Mouse (Mus musculus) Muller cell, postnatal 12 days (primary cell): Measurements from ENCODE around the gene Gm35549.
"Not testable (repeated sequence)": the region's sequence is repeated elsewhere in the genome, so short reads cannot be mapped to it uniquely, and the experiment has no call there.

Experiments
- DNase-seq: peaks from one replicate; pipeline ENCODE4 v3.0.0-alpha.2; 2015; ENCODE audit errors: inconsistent ontology term

Gene Gm35549

GRCm38 (mm10) chr9:122843760-122844159, at the start of gene Gm35549:
Gm35549 (minus strand) TSS chr9:122844035.
- no peak for DNase-seq

- peak; percentile 64 for DNase-seq
Measured at GRCm38 (mm10) chr9:122886372-122887179, 42.7 kb upstream of the Gm35549 start.

- no peak for DNase-seq
Measured at GRCm38 (mm10) chr9:122885385-122885784, 41.5 kb upstream of the Gm35549 start, which contains the start of gene Zkscan7. Zkscan7 (plus strand) TSS chr9:122885685.

GRCm38 (mm10) chr9:122875145-122875544, 31.3 kb upstream of the Gm35549 start:
- DNase-seq, result peak; percentile 19

- DNase-seq, result peak; percentile 22
Measured at GRCm38 (mm10) chr9:122874653-122875052, 30.8 kb upstream of the Gm35549 start.

- no peak for DNase-seq
Measured at GRCm38 (mm10) chr9:122872595-122872994, 28.8 kb upstream of the Gm35549 start.

GRCm38 (mm10) chr9:122866192-122866591, 22.4 kb upstream of the Gm35549 start:
- no peak for DNase-seq

- peak; percentile 93 for DNase-seq
Measured at GRCm38 (mm10) chr9:122865697-122866166, 21.9 kb upstream of the Gm35549 start, which contains the start of gene Zfp445. Zfp445 (minus strand) TSS chr9:122866006.

GRCm38 (mm10) chr9:122864848-122865247, 21.0 kb upstream of the Gm35549 start:
- no peak for DNase-seq

GRCm38 (mm10) chr9:122863731-122864130, 19.9 kb upstream of the Gm35549 start:
- no peak for DNase-seq

- DNase-seq, result no peak
Measured at GRCm38 (mm10) chr9:122860752-122861151, 16.9 kb upstream of the Gm35549 start.

- no peak for DNase-seq
Measured at GRCm38 (mm10) chr9:122856716-122857115, 12.9 kb upstream of the Gm35549 start.

- DNase-seq, result no peak
Measured at GRCm38 (mm10) chr9:122855617-122856016, 11.8 kb upstream of the Gm35549 start.

GRCm38 (mm10) chr9:122855141-122855540, 11.3 kb upstream of the Gm35549 start:
- not testable (repeated sequence) for DNase-seq

GRCm38 (mm10) chr9:122854526-122854925, 10.7 kb upstream of the Gm35549 start:
- DNase-seq, result no peak

- DNase-seq, result not testable (repeated sequence)
Measured at GRCm38 (mm10) chr9:122847811-122848311, 4.0 kb upstream of the Gm35549 start.

- no peak for DNase-seq
Measured at GRCm38 (mm10) chr9:122846156-122846555, 2.3 kb upstream of the Gm35549 start.

GRCm38 (mm10) chr9:122845621-122846020, 1.8 kb upstream of the Gm35549 start:
- no peak for DNase-seq

- peak; percentile 24 for DNase-seq
Measured at GRCm38 (mm10) chr9:122837680-122838079, 6.2 kb downstream of the Gm35549 start.

- DNase-seq, result no peak
Measured at GRCm38 (mm10) chr9:122837216-122837615, 6.6 kb downstream of the Gm35549 start.

- DNase-seq, result peak; percentile 75
Measured at GRCm38 (mm10) chr9:122836790-122837189, 7.0 kb downstream of the Gm35549 start.

GRCm38 (mm10) chr9:122836126-122836525, 7.7 kb downstream of the Gm35549 start:
- DNase-seq, result peak; percentile 38

GRCm38 (mm10) chr9:122829826-122830380, 13.9 kb downstream of the Gm35549 start:
- no peak for DNase-seq
